Mouse (Mus musculus): ENCODE results near the gene Tchp.

GRCm38 (mm10) chr5:114761980-114762379 is 54.4 kb downstream of the Tchp start:
- TF ChIP-seq CTCF (IDR thresholded peaks at IDR 0.05; ENCODE audit: low read depth), result no peak
- TF ChIP-seq EP300 (optimal IDR thresholded peaks at IDR 0.05), result no peak

Data from stomach, postnatal 0 days (tissue).